Mouse (Mus musculus) heart, postnatal 0 days (tissue): ENCODE data around the gene Usp10.

Experiments
- CTCF ChIP-seq: IDR thresholded peaks from 2 replicates; pipeline ENCODE4 v1.5.1; 2016; ENCODE audit warnings: antibody characterized with exemption, control low read depth, low read depth
- EP300 ChIP-seq: IDR thresholded peaks from 2 replicates; pipeline ENCODE4 v1.6.1; 2016; ENCODE audit warnings: antibody characterized with exemption, low read depth

DNA sequence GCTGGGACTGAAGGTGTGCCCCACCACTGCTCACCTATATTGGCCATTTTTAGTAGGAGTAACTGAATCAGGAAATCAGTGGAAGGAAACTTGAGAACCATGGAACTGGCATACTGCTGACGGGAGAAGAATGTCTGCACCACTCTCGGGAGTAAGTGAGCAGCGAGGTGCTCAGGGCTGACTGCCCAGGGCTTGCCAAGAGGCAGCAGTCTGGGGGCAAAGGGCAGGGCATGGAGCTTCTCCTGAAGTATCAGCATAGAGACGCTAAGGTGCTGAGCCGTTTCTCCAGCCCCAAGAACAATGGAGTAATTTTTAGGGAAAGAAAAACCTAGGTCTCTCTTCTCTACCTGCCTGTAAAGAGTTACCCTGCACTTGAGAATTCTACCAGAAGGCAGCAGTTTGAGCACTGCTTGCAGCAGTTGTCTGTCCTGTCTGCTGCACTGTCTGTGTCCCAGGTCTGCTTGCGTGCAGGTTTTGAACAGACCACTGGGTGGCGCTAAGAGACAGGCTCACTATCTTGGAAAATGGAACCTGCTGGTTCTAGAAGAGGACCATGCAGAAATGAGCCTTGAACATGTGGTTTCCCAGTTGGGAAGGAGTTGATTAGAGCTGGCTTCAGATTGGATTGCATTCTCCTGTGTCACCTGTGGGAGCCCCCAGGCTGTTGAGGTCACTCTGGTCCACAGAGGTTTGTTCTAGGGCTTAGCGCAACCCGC, 34.1 kb downstream of the Usp10 start:
- no peak for TF ChIP-seq EP300
- peak; percentile 93 for TF ChIP-seq CTCF
